Mouse (Mus musculus) erythroblast, embryonic 14.5 days (primary cell): ENCODE measurements around the gene Zfyve1.

Source experiments
- GATA1 ChIP-seq: IDR thresholded peaks from 2 replicates; pipeline ENCODE4 v1.6.1; 2012; ENCODE audit warnings: low read length, inconsistent platforms, mixed read lengths
- TAL1 ChIP-seq: IDR thresholded peaks from 3 replicates; pipeline ENCODE4 v1.6.1; 2012; ENCODE audit warnings: low read length, inconsistent platforms, mixed read lengths

GRCm38 (mm10) chr12:83591754-83592501 is 5.1 kb downstream of the Zfyve1 start:
- TF ChIP-seq GATA1: no peak
- TF ChIP-seq TAL1: no peak
